In genomic region chr16:7004565-7004964, GRCm38 (mm10) we compare ENCODE assay signal across 14 mouse cellular contexts.
"Had no signal": no experiment of that assay in that cellular context is flagged by ENCODE, and none has a peak within 500 bp of the region (broad histone marks: within the 10 kb centered on the region; RNA-seq: fewer than 3 reads in every experiment).

No protein-coding gene starts in this region.

- H3K4me1 ChIP-seq: megakaryocyte, embryonic 14.5 days; midbrain, embryonic 13.5 days; midbrain, embryonic 15.5 days; neural tube, embryonic 12.5 days; stomach, embryonic 15.5 days had no signal

- H3K4me3 ChIP-seq: megakaryocyte, embryonic 14.5 days; midbrain, embryonic 13.5 days; midbrain, embryonic 15.5 days; neural tube, embryonic 12.5 days; stomach, embryonic 15.5 days had no signal

- H3K27ac ChIP-seq: macrophage; midbrain, embryonic 13.5 days; midbrain, embryonic 15.5 days; neural tube, embryonic 12.5 days; stomach, embryonic 15.5 days; stomach, postnatal 0 days had no signal

- H3K27me3 ChIP-seq: megakaryocyte, embryonic 14.5 days; midbrain, embryonic 13.5 days; midbrain, embryonic 15.5 days; neural tube, embryonic 12.5 days; stomach, embryonic 15.5 days had no signal

- H3K9me3 ChIP-seq: megakaryocyte, embryonic 14.5 days; midbrain, embryonic 13.5 days; midbrain, embryonic 15.5 days; neural tube, embryonic 12.5 days; stomach, embryonic 15.5 days had no signal

- DNase-seq: lung, embryonic 14.5 days; lung, postnatal 10 days; lung, postnatal 36 days; right cerebral cortex, postnatal 14 days; thymus, adult 2 months; thymus, postnatal 25 days; thymus, postnatal 4 days had no signal

- H3K36me3 ChIP-seq: midbrain, embryonic 13.5 days; midbrain, embryonic 15.5 days; neural tube, embryonic 12.5 days; stomach, embryonic 15.5 days had no signal

- ATAC-seq: midbrain, embryonic 13.5 days; midbrain, embryonic 15.5 days had no signal
